15 mouse cellular contexts compared by ENCODE assay signal in genomic region chr3:114147140-114147539, GRCm38 (mm10).
A peak's percentile ranks its signal among the peaks of the same experiment; 100 is the strongest.
DNase-seq lines count a peak whose midpoint lies in the region; ATAC-seq and TF ChIP-seq lines count a peak whose summit lies in the region.
"Had no signal": no experiment of that assay in that cellular context is flagged by ENCODE, and none has a peak within 500 bp of the region (broad histone marks: within the 10 kb centered on the region; RNA-seq: fewer than 3 reads in every experiment).

No protein-coding gene starts in this region.

- TF ChIP-seq POLR2A in limb, embryonic 14.5 days (IDR thresholded peaks at IDR 0.05; ENCODE audit: borderline replicate concordance, extremely low read depth, insufficient read depth, insufficient read length), result no peak

- WGBS in heart, postnatal 0 days, result 13% methylated on average over 3 of the region's 3 CpGs
- 17% methylated on average over 3 of the region's 3 CpGs for WGBS in heart, embryonic 12.5 days
- 24% methylated on average over 3 of the region's 3 CpGs for WGBS in limb, embryonic 14.5 days
- 26% methylated on average over 3 of the region's 3 CpGs for WGBS in limb, embryonic 10.5 days

- TF ChIP-seq CTCF in heart, postnatal 0 days (IDR thresholded peaks at IDR 0.05; ENCODE audit: low read depth), result peak; percentile 41

- TF ChIP-seq EP300 in heart, postnatal 0 days (IDR thresholded peaks at IDR 0.05; ENCODE audit: low read depth), result no peak

- DNase-seq in heart, postnatal 0 days (ENCODE audit: low spot score), result no peak
- peak; percentile 11 for DNase-seq in limb, embryonic 14.5 days (ENCODE audit: low spot score)
- no peak for DNase-seq in limb, embryonic 10.5 days (ENCODE audit: low spot score)
- peak; percentile 30 for DNase-seq in NIH3T3 (ENCODE audit: low read depth)
- peak; percentile 24 for DNase-seq in brain, embryonic 18.5 days (ENCODE audit: low read depth, low spot score)
- DNase-seq in right cerebral cortex, adult 18-20 months, result no peak
- DNase-seq in testis, postnatal 14 days (ENCODE audit: low spot score), result no peak
- DNase-seq: cerebellum, adult 18-20 months; heart, postnatal 36 days; kidney, adult 18-20 months had no signal

- H3K4me2 ChIP-seq in heart, postnatal 0 days (ENCODE audit: low read depth, low read length), result no peak overlapping the region
- H3K4me2 ChIP-seq in heart, embryonic 12.5 days, result no peak overlapping the region
- no peak overlapping the region for H3K4me2 ChIP-seq in limb, embryonic 14.5 days (replicated peaks; ENCODE audit: low read depth, low read length, severe bottlenecking)
- H3K4me2 ChIP-seq: embryonic facial prominence, embryonic 15.5 days; limb, embryonic 12.5 days; lung, embryonic 15.5 days; midbrain, embryonic 12.5 days had no signal

- no peaks in the 10 kb centered on the region for H3K9me3 ChIP-seq in heart, postnatal 0 days (replicated peaks; ENCODE audit: control insufficient read depth, low read length)
- no peaks in the 10 kb centered on the region for H3K9me3 ChIP-seq in heart, embryonic 12.5 days (replicated peaks)
- no peaks in the 10 kb centered on the region for H3K9me3 ChIP-seq in limb, embryonic 14.5 days (ENCODE audit: control insufficient read depth, low read length)
- H3K9me3 ChIP-seq in limb, embryonic 10.5 days (replicated peaks), result no peaks in the 10 kb centered on the region
- H3K9me3 ChIP-seq: embryonic facial prominence, embryonic 15.5 days; limb, embryonic 12.5 days; lung, embryonic 15.5 days; midbrain, embryonic 12.5 days had no signal

- no peak overlapping the region for H3K4me3 ChIP-seq in heart, postnatal 0 days (ENCODE audit: low read depth, low read length)
- no peak overlapping the region for H3K4me3 ChIP-seq in heart, embryonic 12.5 days
- H3K4me3 ChIP-seq in limb, embryonic 14.5 days (replicated peaks; ENCODE audit: low read length), result no peak overlapping the region
- H3K4me3 ChIP-seq in limb, embryonic 10.5 days, result no peak overlapping the region
- H3K4me3 ChIP-seq: embryonic facial prominence, embryonic 15.5 days; limb, embryonic 12.5 days; lung, embryonic 15.5 days; midbrain, embryonic 12.5 days had no signal

- no peak overlapping the region for H3K9ac ChIP-seq in heart, postnatal 0 days (replicated peaks; ENCODE audit: low read depth, low read length)
- H3K9ac ChIP-seq in heart, embryonic 12.5 days, result no peak overlapping the region
- no peak overlapping the region for H3K9ac ChIP-seq in limb, embryonic 14.5 days (ENCODE audit: low read depth, low read length, severe bottlenecking)
- H3K9ac ChIP-seq: embryonic facial prominence, embryonic 15.5 days; limb, embryonic 12.5 days; lung, embryonic 15.5 days; midbrain, embryonic 12.5 days had no signal

- H3K36me3 ChIP-seq in heart, postnatal 0 days (replicated peaks; ENCODE audit: control insufficient read depth, insufficient read depth, low read length), result no peaks in the 10 kb centered on the region
- H3K36me3 ChIP-seq in heart, embryonic 12.5 days, result no peaks in the 10 kb centered on the region
- peaks cover 13% of the 10 kb centered on the region for H3K36me3 ChIP-seq in limb, embryonic 14.5 days (ENCODE audit: control insufficient read depth, insufficient read depth, low read length)
- H3K36me3 ChIP-seq in limb, embryonic 10.5 days, result no peaks in the 10 kb centered on the region
- H3K36me3 ChIP-seq: embryonic facial prominence, embryonic 15.5 days; lung, embryonic 15.5 days; midbrain, embryonic 12.5 days had no signal

- H3K4me1 ChIP-seq in heart, postnatal 0 days (ENCODE audit: control insufficient read depth, insufficient read depth), result no peaks in the 10 kb centered on the region
- no peaks in the 10 kb centered on the region for H3K4me1 ChIP-seq in heart, embryonic 12.5 days (replicated peaks)
- H3K4me1 ChIP-seq in limb, embryonic 14.5 days (ENCODE audit: control insufficient read depth, insufficient read depth, low read length), result no peaks in the 10 kb centered on the region
- no peaks in the 10 kb centered on the region for H3K4me1 ChIP-seq in limb, embryonic 10.5 days
- H3K4me1 ChIP-seq: embryonic facial prominence, embryonic 15.5 days; limb, embryonic 12.5 days; lung, embryonic 15.5 days; midbrain, embryonic 12.5 days had no signal

- H3K27me3 ChIP-seq in heart, postnatal 0 days (ENCODE audit: control insufficient read depth, insufficient read depth, low read length), result no peaks in the 10 kb centered on the region
- H3K27me3 ChIP-seq in heart, embryonic 12.5 days (replicated peaks), result no peaks in the 10 kb centered on the region
- H3K27me3 ChIP-seq in limb, embryonic 14.5 days (ENCODE audit: control insufficient read depth, insufficient read depth, low read length), result no peaks in the 10 kb centered on the region
- H3K27me3 ChIP-seq in limb, embryonic 10.5 days (ENCODE audit: low read depth, poor library complexity, severe bottlenecking), result no peaks in the 10 kb centered on the region
- H3K27me3 ChIP-seq: embryonic facial prominence, embryonic 15.5 days; limb, embryonic 12.5 days; lung, embryonic 15.5 days; midbrain, embryonic 12.5 days had no signal

- no peak for ATAC-seq in heart, postnatal 0 days (ENCODE audit: insufficient read depth, low read depth)
- no peak for ATAC-seq in heart, embryonic 12.5 days (ENCODE audit: insufficient number of reproducible peaks, low FRiP score)
- ATAC-seq in limb, embryonic 14.5 days (ENCODE audit: low FRiP score, low read depth), result no peak

- no peak overlapping the region for H3K27ac ChIP-seq in heart, postnatal 0 days (ENCODE audit: low read depth)
- H3K27ac ChIP-seq in heart, embryonic 12.5 days (ENCODE audit: poor library complexity, severe bottlenecking), result no peak overlapping the region
- H3K27ac ChIP-seq in limb, embryonic 14.5 days (replicated peaks; ENCODE audit: low read depth, low read length), result no peak overlapping the region
- H3K27ac ChIP-seq in limb, embryonic 10.5 days, result no peak overlapping the region
- H3K27ac ChIP-seq: embryonic facial prominence, embryonic 15.5 days; limb, embryonic 12.5 days; lung, embryonic 15.5 days; midbrain, embryonic 12.5 days had no signal

Comparison
In these comparisons a context has a peak if more than half of its experiments do, and no peak if none do; other contexts are left out.
1. DNase-seq: peak in limb, embryonic 14.5 days (single experiment), NIH3T3 (single experiment) and brain, embryonic 18.5 days (single experiment); none in heart, postnatal 0 days (single experiment), limb, embryonic 10.5 days (single experiment), right cerebral cortex, adult 18-20 months (single experiment) and testis, postnatal 14 days (single experiment).